Mouse (Mus musculus) bone marrow, adult 2 months (tissue): ENCODE measurements around the gene Meiob. TPM values are rescaled to one million over a fixed set of nuclear protein-coding genes. Genes with fewer than 3 reads are reported as not detected.
A peak's percentile ranks its signal among the peaks of the same experiment; 100 is the strongest.

Experiments
- H3K27ac ChIP-seq: fragments of 200-500 bp; 2 replicates; pipeline ENCODE4 v1.5.1; 2012; ENCODE audit warnings: low read depth, mild to moderate bottlenecking, control low read depth, inconsistent platforms, low read length; ENCODE audit not compliant: control insufficient read depth, poor library complexity, insufficient read depth
- H3K4me1 ChIP-seq: fragments of 200-500 bp; 2 replicates; pipeline ENCODE4 v1.6.1; 2011; ENCODE audit warnings: low read length; ENCODE audit not compliant: control insufficient read depth, insufficient read depth
- H3K4me3 ChIP-seq: fragments of 200-500 bp; replicated peaks from 2 replicates; pipeline ENCODE3; 2011; ENCODE audit warnings: mild to moderate bottlenecking, low read depth, low read length, control low read depth; ENCODE audit not compliant: control insufficient read depth
- CTCF ChIP-seq: fragments of 200-500 bp; IDR thresholded peaks from 2 replicates; pipeline ENCODE4 v1.5.1; 2011; ENCODE audit warnings: low read length, control low read depth; ENCODE audit not compliant: control insufficient read depth, insufficient read depth
- POLR2A ChIP-seq: fragments of 200-500 bp; IDR thresholded peaks from 2 replicates; pipeline ENCODE4 v1.6.1; 2011; ENCODE audit warnings: low read depth, mild to moderate bottlenecking, control low read depth, low read length, borderline replicate concordance; ENCODE audit not compliant: control insufficient read depth
- WGBS: fragments of 180-500 bp; shearing (Covaris S2); methylation state at CpG from one replicate; pipeline ENCODE4 v1.1.7; 2018; 5-methylcytosine and 5-hydroxymethylcytosine counted together
- polyA plus RNA-seq: library from polyadenylated mRNA; stranded (reverse); fragments of >200 nt; gene quantifications from 2 replicates; pipeline ENCODE4 v1.2.4, GENCODE M21; 2011; ENCODE audit warnings: low replicate concordance; ENCODE audit not compliant: missing spikeins, insufficient read depth, insufficient read length

Gene Meiob
- polyA plus RNA-seq, 1 experiment, result not detected

- TF ChIP-seq POLR2A (no peak), CTCF (no peak)
- H3K4me3 ChIP-seq, result no peak overlapping the region
- WGBS, result 89% methylated on average over 2 of the region's 2 CpGs
- no peak overlapping the region for H3K27ac ChIP-seq
- H3K4me1 ChIP-seq, result peaks cover 1% of the 10 kb centered on the region; the same call in 1 of the 2 replicates
Observed at GRCm38 (mm10) chr17:24777073-24777472, 27.0 kb upstream of the Meiob start.

- no peak overlapping the region for H3K4me3 ChIP-seq
- TF ChIP-seq POLR2A (no peak), CTCF (no peak)
- 0 out of 2 replicates have a peak overlapping the region, but pooled peaks have one; percentile 1 for H3K27ac ChIP-seq
- WGBS, result 15% methylated on average over 2 of the region's 2 CpGs
- peaks cover 1% of the 10 kb centered on the region; the same call in 1 of the 2 replicates for H3K4me1 ChIP-seq
Observed at GRCm38 (mm10) chr17:24780821-24781220, 23.3 kb upstream of the Meiob start.

GRCm38 (mm10) chr17:24792190-24792589, 11.9 kb upstream of the Meiob start:
- TF ChIP-seq POLR2A (no peak), CTCF (no peak)
- WGBS, result 37% methylated on average over 8 of the region's 8 CpGs
- no peak overlapping the region for H3K27ac ChIP-seq
- no peaks in the 10 kb centered on the region for H3K4me1 ChIP-seq
- no peak overlapping the region for H3K4me3 ChIP-seq

GRCm38 (mm10) chr17:24794791-24795190, 9.3 kb upstream of the Meiob start:
- H3K4me3 ChIP-seq, result no peak overlapping the region
- TF ChIP-seq CTCF (no peak), POLR2A (no peak)
- no peak overlapping the region for H3K27ac ChIP-seq
- WGBS, result 76% methylated on average over 12 of the region's 12 CpGs
- H3K4me1 ChIP-seq, result no peaks in the 10 kb centered on the region

GRCm38 (mm10) chr17:24796969-24797368, 7.1 kb upstream of the Meiob start:
- TF ChIP-seq CTCF, result no peak
- no peak for TF ChIP-seq POLR2A
- Histone ChIP-seq H3K27ac (no peak overlapping the region), H3K4me1 (no peaks in the 10 kb centered on the region), H3K4me3 (no peak overlapping the region)
- 35% methylated on average over 3 of the region's 3 CpGs for WGBS

- TF ChIP-seq POLR2A (no peak), CTCF (no peak)
- Histone ChIP-seq H3K27ac (no peak overlapping the region), H3K4me1 (no peaks in the 10 kb centered on the region), H3K4me3 (no peak overlapping the region)
- 69% methylated on average over 9 of the region's 9 CpGs for WGBS
Observed at GRCm38 (mm10) chr17:24798229-24798628, 5.9 kb upstream of the Meiob start.

GRCm38 (mm10) chr17:24799476-24799875, 4.6 kb upstream of the Meiob start:
- TF ChIP-seq CTCF (no peak), POLR2A (no peak)
- H3K4me3 ChIP-seq, result no peak overlapping the region
- H3K4me1 ChIP-seq, result no peaks in the 10 kb centered on the region; the same call in 1 of the 2 replicates
- no peak overlapping the region for H3K27ac ChIP-seq
- WGBS, result 88% methylated on average over 4 of the region's 4 CpGs

- H3K4me1 ChIP-seq, result no peaks in the 10 kb centered on the region; the same call in 1 of the 2 replicates
- no peak overlapping the region for H3K27ac ChIP-seq
- no peak overlapping the region for H3K4me3 ChIP-seq
- TF ChIP-seq POLR2A (no peak), CTCF (no peak)
- 58% methylated on average over 3 of the region's 3 CpGs for WGBS
Observed at GRCm38 (mm10) chr17:24800524-24800923, 3.6 kb upstream of the Meiob start.

- Histone ChIP-seq H3K4me1 (no peaks in the 10 kb centered on the region; the same call in 1 of the 2 replicates), H3K27ac (no peak overlapping the region), H3K4me3 (no peak overlapping the region)
- 77% methylated on average over 3 of the region's 3 CpGs for WGBS
- TF ChIP-seq POLR2A, result no peak
- TF ChIP-seq CTCF, result no peak
Observed at GRCm38 (mm10) chr17:24811211-24811610, 7.1 kb downstream of the Meiob start.
